Mouse (Mus musculus) lung, embryonic 15.5 days (tissue): ENCODE results near the gene Zfp692. TPM values are rescaled to one million over a fixed set of nuclear protein-coding genes. Genes with fewer than 3 reads are reported as not detected.
A peak's percentile ranks its signal among the peaks of the same experiment; 100 is the strongest.
"Not testable (repeated sequence)": the region's sequence is repeated elsewhere in the genome, so short reads cannot be mapped to it uniquely, and the experiment has no call there.

Source experiments
- ATAC-seq: fragments of 200-750 bp; cut with Nextera tagmentation; 2 replicates; pipeline ENCODE4 v1.8.0; 2017; ENCODE audit warnings: moderate number of reproducible peaks, borderline replicate concordance; ENCODE audit not compliant: low FRiP score, low TSS enrichment; ENCODE audit errors: extremely low read depth
- H3K27ac ChIP-seq: fragments of 300-500 bp; sonication (generic); 2 replicates; pipeline ENCODE4 v1.5.1; 2015; ENCODE audit warnings: moderate library complexity, mild to moderate bottlenecking, inconsistent platforms
- H3K27me3 ChIP-seq: fragments of 300-500 bp; sonication (generic); 2 replicates; pipeline ENCODE4 v1.6.1; 2015; ENCODE audit warnings: inconsistent platforms
- H3K36me3 ChIP-seq: fragments of 300-500 bp; sonication (generic); 2 replicates; pipeline ENCODE4 v1.6.1; 2015; ENCODE audit warnings: inconsistent platforms
- H3K4me1 ChIP-seq: fragments of 300-500 bp; sonication (generic); 2 replicates; pipeline ENCODE4 v1.6.1; 2015; ENCODE audit warnings: inconsistent platforms
- H3K4me2 ChIP-seq: fragments of 300-500 bp; sonication (generic); 2 replicates; pipeline ENCODE4 v1.6.1; 2015; ENCODE audit warnings: inconsistent platforms, mild to moderate bottlenecking, moderate library complexity
- H3K4me3 ChIP-seq: fragments of 300-500 bp; sonication (generic); 2 replicates; pipeline ENCODE4 v1.5.1; 2015; ENCODE audit warnings: mild to moderate bottlenecking, inconsistent platforms
- H3K9ac ChIP-seq: fragments of 300-500 bp; sonication (generic); 2 replicates; pipeline ENCODE4 v1.6.1; 2015; ENCODE audit warnings: inconsistent platforms
- H3K9me3 ChIP-seq: fragments of 300-500 bp; sonication (generic); 2 replicates; pipeline ENCODE4 v1.6.1; 2016; ENCODE audit warnings: inconsistent platforms
- WGBS: fragments of 180-500 bp; shearing (Covaris S2); methylation state at CpG from one replicate; pipeline ENCODE4 v1.1.7; 2015; 5-methylcytosine and 5-hydroxymethylcytosine counted together
- polyA plus RNA-seq: library from polyadenylated mRNA; unstranded; fragments of >200 nt; fragmentation: Nextera tagmentation; extraction: Ambion mirVana; gene quantifications from 2 replicates; pipeline ENCODE4 v1.2.1, GENCODE M21; 2015

Zfp692 gene
- polyA plus RNA-seq, 1 experiment from 2014 or later = 25.6 TPM

DNA sequence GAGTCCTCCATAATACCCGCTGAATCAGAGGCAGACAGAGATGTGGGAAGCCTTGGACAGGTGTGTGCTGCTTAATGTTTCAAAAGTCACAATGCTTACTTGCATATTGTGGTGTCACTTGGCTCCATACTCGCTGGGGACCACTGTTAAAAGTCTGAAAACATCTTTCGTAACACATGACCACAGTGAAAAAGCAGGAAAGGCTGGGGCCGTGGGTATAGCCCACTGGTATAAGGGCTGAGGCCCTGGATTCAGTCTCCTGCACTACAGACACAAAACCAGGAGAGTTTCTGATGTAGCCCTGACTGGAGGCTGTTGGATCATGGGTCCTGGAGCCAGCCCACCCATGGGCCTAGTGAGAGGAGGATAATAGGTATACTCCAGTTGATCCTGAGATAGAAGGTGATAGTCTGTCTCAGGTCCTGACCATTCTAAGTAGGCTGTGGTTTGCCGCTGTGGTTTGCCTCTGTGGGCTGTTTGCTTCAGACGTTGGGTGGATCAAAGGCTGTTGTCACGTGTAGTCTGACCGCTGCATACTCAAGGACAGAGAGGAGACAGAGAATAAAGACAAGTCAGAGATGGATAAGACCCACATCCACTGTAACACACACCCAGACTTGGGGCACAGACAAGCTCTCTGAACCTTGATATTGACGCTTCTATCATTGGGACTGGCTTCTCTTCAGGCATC, 16.7 kb upstream of the Zfp692 start:
- H3K27me3 ChIP-seq = no peaks in the 10 kb centered on the region; the same call in 1 of the 2 replicates
- no peak overlapping the region for H3K9ac ChIP-seq
- no peaks in the 10 kb centered on the region for H3K9me3 ChIP-seq
- ATAC-seq = no peak
- no peaks in the 10 kb centered on the region for H3K4me1 ChIP-seq
- H3K4me3 ChIP-seq = no peak overlapping the region
- H3K27ac ChIP-seq = no peak overlapping the region
- H3K4me2 ChIP-seq = no peak overlapping the region
- H3K36me3 ChIP-seq = no peaks in the 10 kb centered on the region
- WGBS = 71% methylated on average over 9 of the region's 9 CpGs

GRCm38 (mm10) chr11:58290812-58291211, 16.1 kb upstream of the Zfp692 start:
- H3K4me1 ChIP-seq = no peaks in the 10 kb centered on the region
- H3K9ac ChIP-seq = no peak overlapping the region
- no peaks in the 10 kb centered on the region for H3K36me3 ChIP-seq
- no peak overlapping the region for H3K4me2 ChIP-seq
- no peak overlapping the region for H3K4me3 ChIP-seq
- H3K27me3 ChIP-seq = no peaks in the 10 kb centered on the region; the same call in 1 of the 2 replicates
- 77% methylated on average over 4 of the region's 4 CpGs for WGBS
- ATAC-seq = no peak
- H3K9me3 ChIP-seq = no peaks in the 10 kb centered on the region
- no peak overlapping the region for H3K27ac ChIP-seq

- Histone ChIP-seq H3K4me3 (no peak overlapping the region), H3K9ac (no peak overlapping the region), H3K4me1 (no peaks in the 10 kb centered on the region), H3K27me3 (no peaks in the 10 kb centered on the region), H3K36me3 (no peaks in the 10 kb centered on the region), H3K9me3 (no peaks in the 10 kb centered on the region), H3K4me2 (no peak overlapping the region), H3K27ac (no peak overlapping the region)
- peak; percentile 52; the same call in 1 of the 2 replicates for ATAC-seq
- WGBS = 39% methylated on average over 4 of the region's 4 CpGs
Measured at GRCm38 (mm10) chr11:58292791-58293190, 14.1 kb upstream of the Zfp692 start.

DNA sequence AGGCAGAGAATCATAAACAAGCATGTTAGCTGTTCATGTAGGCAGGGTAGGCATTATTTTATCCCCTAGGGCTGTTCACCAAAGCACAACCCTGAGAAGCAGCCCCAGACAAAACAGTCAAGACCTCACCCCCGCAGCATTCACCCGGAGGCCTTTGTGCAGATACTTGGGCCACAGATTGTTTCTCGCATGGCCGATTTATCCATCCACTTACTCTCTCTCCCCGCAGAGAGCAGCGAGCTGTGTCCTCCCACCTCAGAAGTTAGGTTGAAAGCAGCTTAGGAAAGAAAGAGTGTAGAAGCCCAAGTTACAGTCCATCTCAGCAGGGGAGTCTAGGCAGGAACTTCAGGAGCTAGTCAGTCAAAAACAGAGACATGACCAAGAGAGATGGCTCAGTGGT, 9.5 kb upstream of the Zfp692 start:
- H3K27ac ChIP-seq = no peak overlapping the region
- H3K9me3 ChIP-seq = no peaks in the 10 kb centered on the region
- H3K4me1 ChIP-seq = peaks cover 5% of the 10 kb centered on the region; the same call in 1 of the 2 replicates
- no peak for ATAC-seq
- no peak overlapping the region for H3K9ac ChIP-seq
- H3K36me3 ChIP-seq = no peaks in the 10 kb centered on the region
- no peak overlapping the region for H3K4me2 ChIP-seq
- 83% methylated on average over 6 of the region's 6 CpGs for WGBS
- no peak overlapping the region for H3K4me3 ChIP-seq
- no peaks in the 10 kb centered on the region for H3K27me3 ChIP-seq

DNA sequence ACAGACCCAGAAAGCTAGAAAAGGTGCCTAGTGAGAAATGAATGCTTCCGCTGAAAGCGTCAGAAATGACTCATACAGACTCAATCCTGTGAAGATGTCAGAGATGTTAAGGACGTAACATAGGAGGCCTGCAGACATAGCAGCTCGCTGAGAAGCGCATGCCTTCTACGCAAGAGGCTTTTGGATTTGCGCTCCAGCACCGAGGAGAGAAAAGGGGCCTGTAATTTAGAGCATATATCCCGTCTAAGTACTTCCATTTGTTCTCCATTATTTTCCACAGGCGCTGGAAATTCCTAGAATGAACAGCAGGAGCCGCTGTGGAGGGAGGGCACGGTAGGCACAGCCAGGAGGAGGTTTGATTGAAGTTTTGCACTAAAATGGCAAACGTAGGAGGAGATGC, 5.8 kb upstream of the Zfp692 start:
- Histone ChIP-seq H3K36me3 (no peaks in the 10 kb centered on the region), H3K4me2 (peak overlapping the region; percentile 67), H3K4me3 (peak overlapping the region; percentile 58), H3K27ac (no peak overlapping the region), H3K4me1 (peaks cover 10% of the 10 kb centered on the region), H3K9ac (no peak overlapping the region), H3K27me3 (no peaks in the 10 kb centered on the region), H3K9me3 (no peaks in the 10 kb centered on the region)
- ATAC-seq = no peak
- WGBS = 10% methylated on average over 13 of the region's 13 CpGs

- Histone ChIP-seq H3K9ac (peak overlapping the region; percentile 48), H3K9me3 (no peaks in the 10 kb centered on the region), H3K36me3 (no peaks in the 10 kb centered on the region), H3K4me2 (peak overlapping the region; percentile 67), H3K27ac (peak overlapping the region; percentile 94), H3K4me3 (peak overlapping the region; percentile 58), H3K4me1 (peaks cover 17% of the 10 kb centered on the region), H3K27me3 (no peaks in the 10 kb centered on the region)
- under 1% methylated on average over 36 of the region's 36 CpGs for WGBS
- peak; percentile 91 for ATAC-seq
Measured at GRCm38 (mm10) chr11:58301837-58302754, 4.8 kb upstream of the Zfp692 start.

GRCm38 (mm10) chr11:58302774-58303445, 4.0 kb upstream of the Zfp692 start:
- WGBS = 1% methylated on average over 26 of the region's 26 CpGs
- peak overlapping the region; percentile 67 for H3K4me2 ChIP-seq
- H3K4me1 ChIP-seq = peaks cover 24% of the 10 kb centered on the region
- no peaks in the 10 kb centered on the region for H3K9me3 ChIP-seq
- ATAC-seq = peak; percentile 37
- H3K27me3 ChIP-seq = no peaks in the 10 kb centered on the region
- H3K4me3 ChIP-seq = peak overlapping the region; percentile 58
- peak overlapping the region; percentile 94 for H3K27ac ChIP-seq
- H3K9ac ChIP-seq = peak overlapping the region; percentile 48
- no peaks in the 10 kb centered on the region for H3K36me3 ChIP-seq

DNA sequence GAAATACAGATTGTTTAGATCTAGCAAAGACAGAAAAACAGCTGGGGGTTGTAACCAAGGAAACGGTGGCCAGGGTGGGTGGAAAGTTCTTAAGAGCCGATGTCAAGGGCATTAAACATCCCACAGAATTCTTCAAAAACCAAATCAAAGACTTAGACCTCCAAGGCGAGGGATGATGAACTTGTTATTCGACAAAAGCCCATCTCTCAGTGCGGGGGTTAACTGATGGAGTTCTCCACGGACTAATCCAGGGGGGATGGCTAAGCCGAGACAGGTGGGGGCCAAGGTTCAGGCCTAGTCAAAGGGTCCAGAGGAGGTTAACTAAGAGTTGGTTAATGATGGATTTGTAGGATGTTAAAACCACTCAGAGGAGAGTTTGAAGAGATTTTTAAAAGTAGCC, 3.3 kb upstream of the Zfp692 start:
- H3K4me3 ChIP-seq = peak overlapping the region; percentile 58
- no peak for ATAC-seq
- H3K4me1 ChIP-seq = peaks cover 27% of the 10 kb centered on the region
- WGBS = 13% methylated on average over 7 of the region's 7 CpGs
- no peak overlapping the region for H3K9ac ChIP-seq
- no peaks in the 10 kb centered on the region for H3K27me3 ChIP-seq
- no peaks in the 10 kb centered on the region for H3K36me3 ChIP-seq
- H3K9me3 ChIP-seq = no peaks in the 10 kb centered on the region
- no peak overlapping the region for H3K27ac ChIP-seq
- H3K4me2 ChIP-seq = peak overlapping the region; percentile 49

- WGBS = 92% methylated on average over 8 of the region's 8 CpGs
- H3K4me3 ChIP-seq, H3K4me2 ChIP-seq: not testable (repeated sequence)
Measured at GRCm38 (mm10) chr11:58305299-58305698, 1.6 kb upstream of the Zfp692 start.

DNA sequence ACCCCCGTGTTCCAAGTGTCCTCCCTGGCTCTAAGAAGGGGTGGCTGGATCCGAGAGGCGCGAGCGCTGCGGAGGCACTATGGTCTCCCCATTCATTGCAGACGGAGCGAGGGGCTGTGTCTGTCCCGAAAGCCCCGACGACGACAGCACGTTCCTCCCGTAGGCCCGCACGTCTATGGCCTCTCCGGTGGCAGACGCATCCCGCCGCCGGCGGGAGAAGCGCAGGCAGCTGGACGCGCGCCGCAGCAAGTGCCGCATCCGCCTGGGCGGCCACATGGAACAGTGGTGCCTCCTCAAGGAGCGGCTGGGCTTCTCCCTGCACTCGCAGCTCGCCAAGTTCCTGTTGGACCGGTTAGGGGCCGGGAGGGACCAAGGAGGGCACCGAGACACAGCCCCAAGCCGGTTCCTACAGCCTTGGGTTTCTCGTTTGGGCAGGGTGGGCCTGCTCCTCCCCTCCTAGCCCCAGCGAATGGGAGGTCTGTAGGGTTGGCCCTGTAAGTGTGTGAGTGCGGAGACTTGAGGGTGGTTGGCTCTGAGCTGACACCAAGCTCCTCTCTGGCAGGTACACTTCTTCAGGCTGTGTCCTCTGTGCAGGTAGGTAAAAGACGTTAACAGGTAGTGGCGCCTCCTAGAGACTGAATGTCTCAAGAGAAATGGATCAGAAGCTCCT, 677 bp downstream of the Zfp692 start:
- H3K9ac ChIP-seq = peak overlapping the region; percentile 51
- H3K36me3 ChIP-seq = no peaks in the 10 kb centered on the region
- no peaks in the 10 kb centered on the region for H3K9me3 ChIP-seq
- H3K4me3 ChIP-seq = peak overlapping the region; percentile 57
- H3K4me1 ChIP-seq = peaks cover 22% of the 10 kb centered on the region
- H3K27ac ChIP-seq = peak overlapping the region; percentile 84
- ATAC-seq = peak; percentile 76
- no peaks in the 10 kb centered on the region for H3K27me3 ChIP-seq
- H3K4me2 ChIP-seq = peak overlapping the region; percentile 95
- under 1% methylated on average over 42 of the region's 42 CpGs for WGBS

More at GRCm38 (mm10) chr11:58305299-58305698, 1.6 kb upstream of the Zfp692 start:
- H3K9ac ChIP-seq, ATAC-seq, H3K27me3 ChIP-seq, H3K27ac ChIP-seq, H3K9me3 ChIP-seq, H3K36me3 ChIP-seq: not testable (repeated sequence)
- H3K4me1 ChIP-seq = peaks cover 27% of the 10 kb centered on the region

- Histone ChIP-seq H3K27me3 (no peaks in the 10 kb centered on the region), H3K9ac (no peak overlapping the region), H3K4me3 (no peak overlapping the region), H3K4me2 (no peak overlapping the region), H3K36me3 (no peaks in the 10 kb centered on the region), H3K27ac (no peak overlapping the region), H3K9me3 (no peaks in the 10 kb centered on the region), H3K4me1 (peaks cover 20% of the 10 kb centered on the region)
- WGBS = 96% methylated on average over 9 of the region's 9 CpGs
- ATAC-seq = no peak
Measured at GRCm38 (mm10) chr11:58308661-58309060, 1.8 kb downstream of the Zfp692 start.
